Mouse (Mus musculus): Measurements from ENCODE around the gene Ranbp17.

- TF ChIP-seq CTCF (IDR thresholded peaks at IDR 0.05; ENCODE audit: low read depth, low read length), result no peak
- TF ChIP-seq GATA1 (IDR thresholded peaks at IDR 0.05; ENCODE audit: borderline replicate concordance, low read length), result no peak
- no peak for TF ChIP-seq GATA2 (IDR thresholded peaks at IDR 0.05; ENCODE audit: borderline replicate concordance, low read depth, low read length)
- TF ChIP-seq TAL1 (conservative IDR thresholded peaks at IDR 0.05; ENCODE audit: low read depth, low read length), result no peak
Observed at GRCm38 (mm10) chr11:33388685-33389084, 124.9 kb downstream of the Ranbp17 start.
